Mouse (Mus musculus): Measurements from ENCODE around the gene Pkig.
"Not testable (repeated sequence)": the region's sequence is repeated elsewhere in the genome, so short reads cannot be mapped to it uniquely, and the experiment has no call there.

- not testable (repeated sequence) for TF ChIP-seq HCFC1 (IDR thresholded peaks at IDR 0.05; ENCODE audit: borderline replicate concordance, insufficient read depth, low read length); ZC3H11A (IDR thresholded peaks at IDR 0.05; ENCODE audit: borderline replicate concordance, low read depth, low read length); ZNF384 (IDR thresholded peaks at IDR 0.05; ENCODE audit: low read depth, low read length); MAFK (IDR thresholded peaks at IDR 0.05; ENCODE audit: insufficient read depth, low read depth, low read length); CHD2 (IDR thresholded peaks at IDR 0.05; ENCODE audit: low read depth, low read length)
Observed at GRCm38 (mm10) chr2:163621401-163621800, 36.8 kb upstream of the Pkig start.
